Mouse (Mus musculus) heart, postnatal 0 days (tissue): ENCODE measurements around the gene Rcor3.

ENCODE experiments used
- CTCF ChIP-seq: IDR thresholded peaks from 2 replicates; pipeline ENCODE4 v1.5.1; 2016; ENCODE audit warnings: antibody characterized with exemption, control low read depth, low read depth
- EP300 ChIP-seq: IDR thresholded peaks from 2 replicates; pipeline ENCODE4 v1.6.1; 2016; ENCODE audit warnings: antibody characterized with exemption, low read depth

- no peak for TF ChIP-seq CTCF
- TF ChIP-seq EP300 = peak; percentile 79; the same call in 1 of the 2 replicates
Observed at GRCm38 (mm10) chr1:192061666-192062306, 76.1 kb downstream of the Rcor3 start.
